Mouse (Mus musculus): ENCODE measurements around the gene Pde7b.

DNA sequence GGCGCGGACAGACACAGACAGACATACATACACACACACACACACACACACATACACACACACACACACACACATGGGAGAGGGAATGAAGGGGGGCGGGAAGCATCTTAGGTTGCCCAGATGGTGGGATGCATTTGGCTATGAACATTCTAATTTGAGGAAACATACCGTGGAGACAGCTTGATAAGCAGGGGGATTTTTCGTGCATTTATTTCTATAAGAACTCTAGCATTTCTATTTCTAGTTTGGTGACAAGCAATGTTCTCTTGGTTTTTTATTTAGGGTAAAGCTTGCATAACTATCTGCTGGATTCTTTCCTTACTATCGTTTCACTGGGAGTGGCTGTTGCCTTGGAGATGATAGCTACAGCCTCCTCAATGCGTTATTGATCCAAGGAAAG, 66.2 kb downstream of the Pde7b start:
- TF ChIP-seq CTCF (IDR thresholded peaks at IDR 0.05; ENCODE audit: extremely low read depth, insufficient read depth, low read length) (no peak), POLR2A (IDR thresholded peaks at IDR 0.05; ENCODE audit: extremely low read depth, insufficient read depth, low read length) (no peak)
